Mouse (Mus musculus) gastrocnemius, adult 2 months (tissue): ENCODE measurements around the gene B3gntl1. TPM values are rescaled to one million over a fixed set of nuclear protein-coding genes. Genes with fewer than 3 reads are reported as not detected.

ENCODE experiments used
- DNase-seq: peaks from one replicate; pipeline ENCODE4 v3.0.0; 2022
- H3K27ac ChIP-seq: fragments of 200-600 bp; 2 replicates; pipeline ENCODE4 v1.8.1; 2022; ENCODE audit warnings: mild to moderate bottlenecking
- H3K4me3 ChIP-seq: fragments of 200-600 bp; 2 replicates; pipeline ENCODE4 v1.8.1; 2022; ENCODE audit warnings: mild to moderate bottlenecking, moderate library complexity
- CTCF ChIP-seq: fragments of 200-600 bp; IDR thresholded peaks from 2 replicates; pipeline ENCODE4 v1.8.1; 2022; ENCODE audit warnings: antibody characterized with exemption, mild to moderate bottlenecking, moderate library complexity
- intact Hi-C: fragments of 180-260 bp; cut with DNase I; formaldehyde crosslinking; loops from one replicate; pipeline ENCODE4 v1.15.1; 2025
- total RNA-seq, 2 experiments: library from RNA; stranded (reverse); gene quantifications; 2 replicates each; pipeline ENCODE4 v1.2.3; 2021

The B3gntl1 gene
- total RNA-seq, 2 experiments from 2014 or later, result 2.2 to 3.0 TPM

DNA sequence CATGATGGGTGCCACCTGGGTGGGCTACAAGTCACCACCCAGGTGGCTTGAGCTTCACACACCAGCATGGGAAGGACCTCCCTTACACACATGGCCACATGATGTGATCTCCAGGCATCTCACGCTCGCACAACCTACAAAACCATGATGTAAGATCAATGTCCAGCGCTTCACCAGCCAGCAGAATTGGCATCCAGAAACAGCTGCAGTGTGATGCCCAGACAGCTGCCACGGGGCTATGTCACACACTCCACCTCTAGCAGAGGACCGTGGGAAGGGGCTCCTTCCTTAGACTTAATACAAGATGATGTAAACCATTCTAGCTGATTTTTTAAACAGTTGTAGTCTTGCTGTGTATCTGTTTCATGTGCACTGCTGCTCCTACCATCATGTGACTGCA lies 45.4 kb downstream of the B3gntl1 start:
- no peak for DNase-seq
- no peak for TF ChIP-seq CTCF
- Histone ChIP-seq H3K27ac (no peak overlapping the region), H3K4me3 (no peak overlapping the region)
- intact Hi-C loops, result no loop called here

DNA sequence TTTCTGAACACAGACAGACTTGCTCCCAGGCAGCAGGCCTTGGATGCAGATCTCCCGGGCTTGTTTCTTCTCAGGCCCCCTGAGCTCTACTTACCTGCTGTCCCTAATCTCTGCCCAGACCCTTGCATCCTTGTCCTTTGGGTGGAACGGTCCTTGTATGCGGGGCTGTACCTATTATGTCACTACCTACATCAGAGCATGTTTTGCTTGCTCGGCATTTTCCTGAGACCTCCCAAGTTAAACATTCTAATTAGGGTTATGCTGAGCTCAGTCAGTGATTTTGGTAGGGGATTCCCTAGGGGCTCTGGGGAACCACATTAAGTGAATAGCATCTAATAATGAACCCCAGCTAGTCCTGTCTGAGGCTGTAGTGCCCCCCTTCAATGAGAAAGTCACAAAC lies 47.9 kb downstream of the B3gntl1 start:
- TF ChIP-seq CTCF, result no peak
- no peak overlapping the region for H3K4me3 ChIP-seq
- intact Hi-C loops, result no loop called here
- no peak for DNase-seq
- H3K27ac ChIP-seq, result no peak overlapping the region

GRCm38 (mm10) chr11:121617371-121617770 lies 55.6 kb downstream of the B3gntl1 start:
- no peak for TF ChIP-seq CTCF
- DNase-seq, result no peak
- intact Hi-C loops, result no loop called here
- Histone ChIP-seq H3K27ac (no peak overlapping the region), H3K4me3 (no peak overlapping the region)

DNA sequence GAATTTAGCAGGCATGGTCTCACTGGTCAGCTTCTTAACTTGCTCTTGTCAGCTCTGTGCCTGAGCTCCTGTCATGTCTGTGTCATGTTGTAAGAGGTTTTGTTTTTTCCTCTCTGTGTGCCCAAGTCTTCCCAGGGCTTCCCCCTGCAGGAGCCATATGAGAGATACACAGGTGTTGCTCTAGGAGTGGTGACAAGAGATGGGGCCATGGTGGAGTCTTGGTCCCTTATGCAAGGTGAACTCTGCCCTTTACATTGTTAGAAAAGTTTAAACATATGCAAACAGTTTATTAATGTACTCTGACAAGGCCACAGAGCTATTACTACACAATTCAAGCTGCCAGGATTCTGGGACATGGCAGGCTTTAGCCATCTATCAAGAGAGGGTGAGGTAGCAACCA lies 56.5 kb downstream of the B3gntl1 start:
- DNase-seq, result no peak
- intact Hi-C loops, result no loop called here
- Histone ChIP-seq H3K27ac (no peak overlapping the region), H3K4me3 (no peak overlapping the region)
- no peak for TF ChIP-seq CTCF

GRCm38 (mm10) chr11:121615961-121616485 lies 56.9 kb downstream of the B3gntl1 start:
- Histone ChIP-seq H3K27ac (no peak overlapping the region), H3K4me3 (no peak overlapping the region)
- TF ChIP-seq CTCF, result no peak
- DNase-seq, result no peak
- intact Hi-C loops, result no loop called here

DNA sequence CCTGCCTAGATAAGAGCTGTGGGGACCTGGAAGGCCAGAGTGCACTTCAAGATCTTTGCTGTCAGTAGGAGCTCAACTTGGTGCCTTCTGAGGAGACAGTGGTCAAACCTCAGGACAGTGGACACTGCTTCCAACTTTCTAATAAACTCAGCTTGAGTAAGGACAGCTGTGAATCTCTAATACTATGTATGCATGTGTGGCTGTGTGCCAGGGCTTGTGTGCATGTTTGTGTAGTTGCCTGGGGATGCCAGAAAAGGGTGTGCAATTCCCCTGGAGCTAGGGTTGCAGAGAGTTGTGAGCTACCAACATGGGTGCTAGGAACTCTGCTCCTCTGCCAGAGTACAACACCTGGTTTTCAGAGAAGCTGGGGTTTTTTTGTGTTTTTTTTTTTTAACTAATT lies 62.0 kb downstream of the B3gntl1 start:
- intact Hi-C loops, result no loop called here
- no peak for DNase-seq
- Histone ChIP-seq H3K27ac (no peak overlapping the region), H3K4me3 (no peak overlapping the region)
- TF ChIP-seq CTCF, result no peak

- no peak for DNase-seq
- Histone ChIP-seq H3K27ac (no peak overlapping the region), H3K4me3 (no peak overlapping the region)
- TF ChIP-seq CTCF, result no peak
- intact Hi-C loops, result no loop called here
Measured at GRCm38 (mm10) chr11:121605604-121606003, 67.3 kb downstream of the B3gntl1 start.

DNA sequence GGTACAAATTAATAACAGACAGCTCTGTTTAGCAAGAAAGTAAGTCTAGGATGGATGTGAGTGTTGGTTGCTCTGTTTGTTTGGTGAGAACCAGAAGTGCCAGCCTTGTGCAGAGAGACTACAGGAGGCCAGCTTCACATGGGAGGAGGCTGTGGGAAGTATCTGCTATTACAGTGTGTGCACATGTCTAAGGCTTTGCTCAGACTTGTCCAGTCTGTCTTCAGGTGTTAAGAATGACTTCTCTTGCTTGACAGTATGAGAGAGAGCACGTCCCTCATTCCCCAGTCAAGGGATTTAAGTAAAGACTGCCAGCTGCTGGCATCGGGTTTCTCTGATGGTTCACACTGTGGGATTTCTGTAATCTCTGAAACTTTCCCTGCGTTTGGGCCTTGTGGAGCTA lies 71.5 kb downstream of the B3gntl1 start:
- intact Hi-C loops, result no loop called here
- Histone ChIP-seq H3K4me3 (no peak overlapping the region), H3K27ac (no peak overlapping the region)
- DNase-seq, result no peak
- TF ChIP-seq CTCF, result no peak

DNA sequence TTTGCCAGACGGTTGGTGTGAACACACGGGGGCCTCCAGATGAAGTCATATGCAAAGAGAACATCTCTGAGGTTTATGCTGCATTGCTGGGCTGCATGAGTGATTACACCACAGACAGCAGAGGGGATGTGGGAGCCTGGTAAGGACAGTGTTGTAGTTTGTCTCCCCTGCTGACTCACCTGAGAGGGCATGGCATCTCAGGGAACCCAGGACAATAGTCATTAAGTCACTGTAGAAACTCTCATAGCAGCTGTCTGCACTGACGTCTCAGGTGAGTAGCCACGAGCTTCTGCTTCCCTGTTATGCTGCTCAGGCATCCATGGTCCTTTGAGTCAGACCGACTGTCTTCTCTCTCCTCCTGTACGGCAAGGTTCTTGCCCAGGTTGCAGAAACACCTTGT lies 75.7 kb downstream of the B3gntl1 start:
- intact Hi-C loops, result no loop called here

GRCm38 (mm10) chr11:121581856-121582255 lies 91.1 kb downstream of the B3gntl1 start:
- TF ChIP-seq CTCF, result no peak
- DNase-seq, result no peak
- H3K4me3 ChIP-seq, result no peak overlapping the region
- intact Hi-C loops, result no loop called here
- H3K27ac ChIP-seq, result no peak overlapping the region

More for the DNA sequence above, 75.7 kb downstream of the B3gntl1 start:
- DNase-seq, result no peak
- Histone ChIP-seq H3K4me3 (no peak overlapping the region), H3K27ac (no peak overlapping the region)
- TF ChIP-seq CTCF, result no peak

Other genes with a start within 250 kb of the B3gntl1 start
- gene Fn3k, start 238.2 kb downstream of the B3gntl1 start, total RNA-seq, result 10 to 100 TPM; 17.6 to 20.6 TPM
- gene Tbcd, start 221.2 kb downstream of the B3gntl1 start, total RNA-seq, result 10 to 100 TPM; 13.8 to 14.8 TPM
- gene Zfp750, start 153.8 kb downstream of the B3gntl1 start, total RNA-seq, result under 1 TPM; 0.48 to 0.50 TPM
- 10 to 100 TPM in 1 of 2 experiments, 1 to 10 TPM in 1; 7.8 to 13.7 TPM for gene Metrnl, start 28.4 kb upstream of the B3gntl1 start, total RNA-seq
- not detected for gene Ptchd3, start 157.1 kb upstream of the B3gntl1 start, total RNA-seq